Mouse (Mus musculus) lung, postnatal 0 days (tissue): ENCODE results near the gene Rpf2. TPM values are rescaled to one million over a fixed set of nuclear protein-coding genes. Genes with fewer than 3 reads are reported as not detected.
A peak's percentile ranks its signal among the peaks of the same experiment; 100 is the strongest.

Source experiments
- ATAC-seq: fragments of 200-750 bp; cut with Nextera tagmentation; 2 replicates; pipeline ENCODE4 v1.8.0; 2017; ENCODE audit warnings: moderate library complexity
- DNase-seq: peaks from one replicate; pipeline ENCODE4 v3.0.0-alpha.2; 2016; ENCODE audit warnings: low spot score
- H3K27ac ChIP-seq: fragments of 300-500 bp; sonication (generic); 2 replicates; pipeline ENCODE4 v1.5.1; 2014; ENCODE audit warnings: antibody characterized with exemption, mild to moderate bottlenecking, low read length, mixed read lengths
- H3K27me3 ChIP-seq: fragments of 300-500 bp; sonication (generic); replicated peaks from 2 replicates; pipeline ENCODE4 v1.6.1; 2014; ENCODE audit warnings: low read length, mixed read lengths; ENCODE audit not compliant: insufficient read depth
- H3K36me3 ChIP-seq: fragments of 300-500 bp; sonication (generic); 2 replicates; pipeline ENCODE4 v1.6.1; 2014; ENCODE audit warnings: low read length, mixed read lengths; ENCODE audit not compliant: insufficient read depth
- H3K4me1 ChIP-seq: fragments of 300-500 bp; sonication (generic); 2 replicates; pipeline ENCODE4 v1.6.1; 2014; ENCODE audit warnings: antibody characterized with exemption, low read depth, low read length, mixed read lengths; ENCODE audit not compliant: insufficient read depth
- H3K4me2 ChIP-seq: fragments of 300-500 bp; sonication (generic); replicated peaks from 2 replicates; pipeline ENCODE4 v1.6.1; 2014; ENCODE audit warnings: low read depth, mild to moderate bottlenecking, low read length, moderate library complexity, mixed read lengths
- H3K4me3 ChIP-seq: fragments of 300-500 bp; sonication (generic); 2 replicates; pipeline ENCODE4 v1.5.1; 2014; ENCODE audit warnings: low read depth, low read length
- H3K9ac ChIP-seq: fragments of 300-500 bp; sonication (generic); replicated peaks from 2 replicates; pipeline ENCODE4 v1.6.1; 2014; ENCODE audit warnings: low read depth, mild to moderate bottlenecking
- H3K9me3 ChIP-seq: fragments of 300-500 bp; sonication (generic); 2 replicates; pipeline ENCODE4 v1.6.1; 2016; ENCODE audit warnings: low read length, mixed read lengths
- CTCF ChIP-seq: IDR thresholded peaks from 2 replicates; pipeline ENCODE4 v1.5.1; 2016; ENCODE audit warnings: antibody characterized with exemption, mild to moderate bottlenecking
- EP300 ChIP-seq: IDR thresholded peaks from 2 replicates; pipeline ENCODE4 v1.6.1; 2016; ENCODE audit warnings: antibody characterized with exemption, mild to moderate bottlenecking, control low read depth
- WGBS: fragments of 180-500 bp; shearing (Covaris S2); extraction: QIAGEN DNeasy Blood & Tissue Kit; methylation state at CpG from one replicate; pipeline ENCODE4 v1.1.7; 2014; 5-methylcytosine and 5-hydroxymethylcytosine counted together
- polyA plus RNA-seq: library from polyadenylated mRNA; unstranded; fragments of >200 nt; fragmentation: Nextera tagmentation; extraction: Ambion mirVana; gene quantifications from 2 replicates; pipeline ENCODE4 v1.2.1, GENCODE M21; 2015

Gene Rpf2
- polyA plus RNA-seq, 1 experiment from 2014 or later, result 19.0 TPM

- TF ChIP-seq EP300 (0 out of 2 replicates have a peak, but pooled peaks have one; percentile 27), CTCF (no peak)
These were observed 10.8 kb upstream of the Rpf2 start, which contains the start of gene Gtf3c6 for GRCm38 (mm10) chr10:40257414-40258255. TSS of gene Gtf3c6 (minus strand) at chr10:40258108.

GRCm38 (mm10) chr10:40256716-40257115 lies 9.9 kb upstream of the Rpf2 start:
- Histone ChIP-seq H3K27me3 (no peaks in the 10 kb centered on the region), H3K4me1 (no peaks in the 10 kb centered on the region; the same call in 1 of the 2 replicates), H3K9ac (peak overlapping the region; percentile 50), H3K9me3 (no peaks in the 10 kb centered on the region), H3K4me3 (peak overlapping the region; percentile 61), H3K4me2 (peak overlapping the region; percentile 77), H3K36me3 (peaks cover 3% of the 10 kb centered on the region; the same call in 1 of the 2 replicates), H3K27ac (peak overlapping the region; percentile 91; the same call in 1 of the 2 replicates)
- 1% methylated on average over 5 of the region's 5 CpGs for WGBS
- no peak for TF ChIP-seq EP300
- no peak for TF ChIP-seq CTCF
- ATAC-seq (peak; percentile 69), DNase-seq (peak; percentile 88)

More at GRCm38 (mm10) chr10:40257414-40258255, 10.8 kb upstream of the Rpf2 start, which contains the start of gene Gtf3c6:
- ATAC-seq (peak; percentile 81), DNase-seq (peak; percentile 97)
- H3K9ac ChIP-seq, result peak within 1 kb of the TSS; percentile 50
- peak within 1 kb of the TSS; percentile 77 for H3K4me2 ChIP-seq
- no peaks in the 10 kb centered on the region for H3K9me3 ChIP-seq
- H3K36me3 ChIP-seq, result peaks cover 3% of the 10 kb centered on the region; the same call in 1 of the 2 replicates
- peak within 1 kb of the TSS; percentile 61 for H3K4me3 ChIP-seq
- peak within 1 kb of the TSS; percentile 91 for H3K27ac ChIP-seq
- H3K27me3 ChIP-seq, result no peaks in the 10 kb centered on the region
- WGBS, result under 1% methylated on average over 43 of the region's 43 CpGs
- H3K4me1 ChIP-seq, result no peaks in the 10 kb centered on the region; the same call in 1 of the 2 replicates

GRCm38 (mm10) chr10:40250969-40251368 lies 4.1 kb upstream of the Rpf2 start:
- H3K36me3 ChIP-seq, result peaks cover 8% of the 10 kb centered on the region; the same call in 1 of the 2 replicates
- H3K4me2 ChIP-seq, result no peak overlapping the region
- H3K4me3 ChIP-seq, result no peak overlapping the region
- H3K27ac ChIP-seq, result no peak overlapping the region
- H3K4me1 ChIP-seq, result peaks cover 4% of the 10 kb centered on the region; the same call in 1 of the 2 replicates
- no peaks in the 10 kb centered on the region for H3K27me3 ChIP-seq
- 49% methylated on average over 6 of the region's 6 CpGs for WGBS
- no peak for TF ChIP-seq CTCF
- no peak for TF ChIP-seq EP300
- DNase-seq (no peak), ATAC-seq (no peak)
- H3K9me3 ChIP-seq, result no peaks in the 10 kb centered on the region
- H3K9ac ChIP-seq, result no peak overlapping the region

- H3K9me3 ChIP-seq, result no peaks in the 10 kb centered on the region
- no peak overlapping the region for H3K27ac ChIP-seq
- DNase-seq, result peak; percentile 15
- H3K4me3 ChIP-seq, result no peak overlapping the region
- WGBS, result 89% methylated on average over 9 of the region's 9 CpGs
- peaks cover 8% of the 10 kb centered on the region; the same call in 1 of the 2 replicates for H3K36me3 ChIP-seq
- no peak overlapping the region for H3K9ac ChIP-seq
- H3K27me3 ChIP-seq, result no peaks in the 10 kb centered on the region
- ATAC-seq, result no peak
- H3K4me2 ChIP-seq, result no peak overlapping the region
- peaks cover 4% of the 10 kb centered on the region; the same call in 1 of the 2 replicates for H3K4me1 ChIP-seq
- TF ChIP-seq EP300, result no peak
- peak; percentile 36 for TF ChIP-seq CTCF
These were observed 2.8 kb upstream of the Rpf2 start for GRCm38 (mm10) chr10:40249625-40250024.

DNA sequence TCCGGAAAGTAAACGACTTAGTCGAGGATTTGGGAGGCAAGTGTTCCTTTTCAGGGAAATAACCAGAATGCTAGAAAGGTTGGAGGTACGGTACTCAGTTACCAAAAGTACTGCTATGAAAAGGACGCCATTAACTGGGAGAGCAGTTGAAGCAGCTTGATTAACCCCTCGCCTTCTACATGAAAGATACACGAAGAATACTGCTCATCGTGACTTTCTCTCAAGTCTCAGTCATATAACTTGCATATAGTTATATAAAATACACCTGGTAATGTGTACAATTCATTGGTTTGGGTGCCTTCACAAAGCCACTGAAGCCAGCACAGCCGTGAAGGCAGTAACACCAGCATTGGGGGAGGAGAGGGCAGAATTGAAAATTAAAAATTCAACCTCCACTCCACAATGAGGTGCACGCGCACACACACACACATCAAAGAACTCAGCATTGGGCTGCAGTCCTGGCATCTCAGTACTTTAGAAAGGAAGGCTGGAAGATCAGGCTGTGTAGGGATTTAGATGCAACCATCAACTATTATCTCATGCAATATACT lies 405 bp upstream of the Rpf2 start:
- Histone ChIP-seq H3K4me3 (peak overlapping the region; percentile 67), H3K27ac (no peak overlapping the region; the same call in 1 of the 2 replicates), H3K4me1 (peaks cover 4% of the 10 kb centered on the region; the same call in 1 of the 2 replicates), H3K4me2 (peak overlapping the region; percentile 80), H3K9me3 (no peaks in the 10 kb centered on the region), H3K9ac (no peak overlapping the region), H3K36me3 (peaks cover 11% of the 10 kb centered on the region; the same call in 1 of the 2 replicates), H3K27me3 (no peaks in the 10 kb centered on the region)
- TF ChIP-seq CTCF (no peak), EP300 (no peak)
- WGBS, result 28% methylated on average over 11 of the region's 11 CpGs
- ATAC-seq, result no peak
- no peak for DNase-seq

GRCm38 (mm10) chr10:40237826-40238225 lies 9.0 kb downstream of the Rpf2 start:
- ATAC-seq, result no peak
- no peak for DNase-seq
- H3K9ac ChIP-seq, result no peak overlapping the region
- 94% methylated on average over 5 of the region's 5 CpGs for WGBS
- H3K36me3 ChIP-seq, result no peaks in the 10 kb centered on the region; the same call in none of the 2 replicates
- no peak overlapping the region for H3K4me3 ChIP-seq
- no peak overlapping the region for H3K4me2 ChIP-seq
- H3K27me3 ChIP-seq, result no peaks in the 10 kb centered on the region
- no peaks in the 10 kb centered on the region for H3K4me1 ChIP-seq
- no peak for TF ChIP-seq EP300
- TF ChIP-seq CTCF, result no peak
- no peak overlapping the region for H3K27ac ChIP-seq
- no peaks in the 10 kb centered on the region for H3K9me3 ChIP-seq
